Mouse (Mus musculus) heart, embryonic 16.5 days (tissue): Measurements from ENCODE around the gene Gm20441. TPM values are rescaled to one million over a fixed set of nuclear protein-coding genes. Genes with fewer than 3 reads are reported as not detected.

Source experiments
- ATAC-seq: fragments of 200-750 bp; cut with Nextera tagmentation; replicated peaks from 2 replicates; pipeline ENCODE4 v1.8.0; 2017; ENCODE audit warnings: moderate number of reproducible peaks; ENCODE audit not compliant: insufficient read depth, low FRiP score; ENCODE audit errors: extremely low read depth
- H3K27ac ChIP-seq: fragments of 300-500 bp; sonication (generic); 2 replicates; pipeline ENCODE4 v1.5.1; 2014; ENCODE audit warnings: mild to moderate bottlenecking, low read length, control low read depth, moderate library complexity
- H3K27me3 ChIP-seq: fragments of 300-500 bp; sonication (generic); 2 replicates; pipeline ENCODE4 v1.6.1; 2014; ENCODE audit warnings: low read length, mixed read lengths; ENCODE audit not compliant: control insufficient read depth, insufficient read depth
- H3K36me3 ChIP-seq: fragments of 300-500 bp; sonication (generic); 2 replicates; pipeline ENCODE4 v1.6.1; 2014; ENCODE audit not compliant: control insufficient read depth, insufficient read depth
- H3K4me1 ChIP-seq: fragments of 300-500 bp; sonication (generic); 2 replicates; pipeline ENCODE4 v1.6.1; 2014; ENCODE audit warnings: low read length, mixed read lengths; ENCODE audit not compliant: control insufficient read depth, insufficient read depth
- H3K4me2 ChIP-seq: fragments of 300-500 bp; sonication (generic); 2 replicates; pipeline ENCODE4 v1.6.1; 2014; ENCODE audit warnings: low read depth, mild to moderate bottlenecking, control low read depth, low read length
- H3K4me3 ChIP-seq: fragments of 300-500 bp; sonication (generic); 2 replicates; pipeline ENCODE4 v1.5.1; 2014; ENCODE audit warnings: mild to moderate bottlenecking, control low read depth, low read length
- H3K9ac ChIP-seq: fragments of 300-500 bp; sonication (generic); 2 replicates; pipeline ENCODE4 v1.6.1; 2014; ENCODE audit warnings: low read length, control low read depth
- H3K9me3 ChIP-seq: fragments of 300-500 bp; sonication (generic); replicated peaks from 2 replicates; pipeline ENCODE4 v1.6.1; 2016; ENCODE audit warnings: low read length; ENCODE audit not compliant: control insufficient read depth
- WGBS: fragments of 180-500 bp; shearing (Covaris S2); extraction: QIAGEN DNeasy Blood & Tissue Kit; methylation state at CpG from one replicate; pipeline ENCODE4 v1.1.7; 2014; 5-methylcytosine and 5-hydroxymethylcytosine counted together
- polyA plus RNA-seq: library from polyadenylated mRNA; unstranded; fragments of >200 nt; fragmentation: Nextera tagmentation; extraction: Ambion mirVana; gene quantifications from 2 replicates; pipeline ENCODE4 v1.2.1, GENCODE M21; 2015

The Gm20441 gene
- polyA plus RNA-seq, 1 experiment from 2014 or later: not detected

DNA sequence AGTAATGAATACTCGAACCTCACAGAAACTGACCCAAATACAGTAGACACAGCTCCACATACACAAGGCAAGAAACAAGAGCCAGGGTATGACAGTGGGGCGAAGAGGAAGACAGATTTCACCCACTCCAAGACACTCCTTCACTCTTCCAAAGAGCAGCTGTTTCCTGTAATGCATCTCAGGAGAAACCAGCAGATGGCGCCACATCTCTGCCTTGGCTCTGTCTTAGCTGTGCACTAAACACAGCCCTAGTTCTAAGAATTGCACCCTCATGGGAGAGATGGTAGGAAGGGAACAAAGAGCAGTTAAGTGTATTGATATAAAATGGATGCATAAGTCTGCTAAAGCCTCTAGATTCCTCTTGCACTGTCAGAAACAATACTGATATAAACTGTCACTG, 36.7 kb downstream of the Gm20441 start:
- Histone ChIP-seq H3K27me3 (no peaks in the 10 kb centered on the region), H3K4me3 (no peak overlapping the region), H3K4me2 (no peak overlapping the region), H3K36me3 (peaks cover 50% of the 10 kb centered on the region), H3K27ac (no peak overlapping the region), H3K9ac (no peak overlapping the region), H3K4me1 (no peaks in the 10 kb centered on the region), H3K9me3 (no peaks in the 10 kb centered on the region)
- 52% methylated on average over 3 of the region's 3 CpGs for WGBS
- peak; percentile 72 for ATAC-seq

DNA sequence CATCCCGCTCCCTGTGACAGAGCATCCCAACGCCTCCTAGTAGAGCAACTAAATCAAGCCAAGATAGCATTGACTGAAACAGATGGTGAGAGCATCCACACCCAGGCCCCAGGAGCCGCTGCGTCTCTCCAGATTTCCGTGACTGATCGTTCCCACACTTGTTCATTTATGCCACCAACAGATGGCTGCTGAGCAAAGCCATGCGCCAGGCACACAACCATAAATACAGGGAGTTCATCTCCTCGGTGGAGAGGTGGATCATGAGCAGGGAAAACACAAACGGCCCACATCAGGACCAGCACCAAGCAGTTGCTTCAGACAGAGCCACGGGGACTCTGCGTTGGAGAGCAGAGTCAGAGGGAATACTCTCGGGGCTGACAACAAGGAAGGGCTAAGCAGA, 37.4 kb downstream of the Gm20441 start:
- WGBS: 91% methylated on average over 12 of the region's 12 CpGs
- H3K9ac ChIP-seq: no peak overlapping the region
- H3K4me3 ChIP-seq: no peak overlapping the region
- H3K4me2 ChIP-seq: no peak overlapping the region
- H3K4me1 ChIP-seq: no peaks in the 10 kb centered on the region
- H3K27ac ChIP-seq: no peak overlapping the region
- ATAC-seq: no peak
- H3K27me3 ChIP-seq: no peaks in the 10 kb centered on the region
- peaks cover 55% of the 10 kb centered on the region for H3K36me3 ChIP-seq
- H3K9me3 ChIP-seq: no peaks in the 10 kb centered on the region

DNA sequence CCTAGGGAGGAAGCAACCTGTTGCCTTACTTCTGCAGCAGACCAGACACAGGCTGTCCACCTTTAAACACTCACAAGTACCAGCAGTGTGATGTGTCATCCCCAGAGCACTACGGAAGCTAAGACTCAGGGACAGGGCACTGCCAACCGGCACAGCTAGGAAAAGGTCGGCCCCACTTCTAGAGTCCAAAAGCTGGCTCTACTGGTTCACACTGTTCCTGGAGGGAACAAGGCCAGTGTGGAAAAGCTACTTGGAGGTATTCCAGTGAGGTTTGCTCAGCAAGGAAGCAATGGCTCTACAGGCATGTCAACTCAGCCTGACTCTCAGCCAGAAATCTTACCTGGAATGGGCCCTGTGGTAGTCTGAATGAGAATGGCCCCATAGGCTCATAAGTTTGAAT, 39.9 kb downstream of the Gm20441 start:
- Histone ChIP-seq H3K36me3 (peaks cover 48% of the 10 kb centered on the region), H3K27me3 (no peaks in the 10 kb centered on the region), H3K27ac (no peak overlapping the region), H3K9me3 (no peaks in the 10 kb centered on the region), H3K4me3 (no peak overlapping the region), H3K9ac (no peak overlapping the region), H3K4me2 (no peak overlapping the region), H3K4me1 (no peaks in the 10 kb centered on the region)
- ATAC-seq: no peak
- 90% methylated on average over 3 of the region's 3 CpGs for WGBS

DNA sequence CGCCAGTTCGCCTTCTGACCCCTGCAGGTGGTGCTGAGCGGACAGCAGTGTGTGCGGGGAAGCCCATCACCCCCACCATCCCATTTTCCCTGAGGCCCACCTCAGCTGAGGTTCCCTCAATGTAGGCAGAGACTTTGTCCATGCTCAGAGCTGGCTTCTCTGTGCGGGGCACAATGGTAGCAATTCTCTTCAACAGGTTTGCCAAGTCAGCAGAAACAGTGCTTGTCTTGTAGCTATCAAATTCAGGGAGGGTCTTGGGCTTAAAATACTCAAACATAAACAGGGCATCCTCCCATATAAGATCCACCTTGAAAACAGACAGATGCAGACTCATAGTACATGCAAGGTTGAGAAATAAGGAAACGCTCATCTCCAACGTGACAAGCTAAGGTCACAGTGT, 55.3 kb downstream of the Gm20441 start:
- no peaks in the 10 kb centered on the region for H3K9me3 ChIP-seq
- H3K9ac ChIP-seq: no peak overlapping the region
- H3K36me3 ChIP-seq: peaks cover 55% of the 10 kb centered on the region
- no peak overlapping the region for H3K4me3 ChIP-seq
- H3K4me2 ChIP-seq: no peak overlapping the region
- H3K27me3 ChIP-seq: no peaks in the 10 kb centered on the region
- H3K4me1 ChIP-seq: no peaks in the 10 kb centered on the region
- ATAC-seq: no peak
- H3K27ac ChIP-seq: no peak overlapping the region
- 89% methylated on average over 7 of the region's 7 CpGs for WGBS

Other genes with a start within 250 kb of the Gm20441 start
- gene Lrrc75b, start 220.6 kb downstream of the Gm20441 start, polyA plus RNA-seq: 1.5 and 2.7 TPM in 2 replicates
- 0.89 and 2.4 TPM in 2 replicates for gene Ggt1, start 219.3 kb downstream of the Gm20441 start, polyA plus RNA-seq
- 9.7 and 11.3 TPM in 2 replicates for gene Ggt5, start 191.6 kb downstream of the Gm20441 start, polyA plus RNA-seq
- gene Susd2, start 136.9 kb downstream of the Gm20441 start, polyA plus RNA-seq: 12.4 and 13.3 TPM in 2 replicates
- 23.7 and 27.5 TPM in 2 replicates for gene Cabin1, start 16.6 kb downstream of the Gm20441 start, polyA plus RNA-seq
- gene Ddt, start 7.5 kb downstream of the Gm20441 start, polyA plus RNA-seq: 40.8 and 42.8 TPM in 2 replicates
- 5.6 and 6.2 TPM in 2 replicates for gene Gstt3, start 460 bp upstream of the Gm20441 start, polyA plus RNA-seq
- gene Gstt1, start 17.6 kb upstream of the Gm20441 start, polyA plus RNA-seq: 9.0 and 10.2 TPM in 2 replicates
- gene Gstt4, start 41.6 kb upstream of the Gm20441 start, polyA plus RNA-seq: not detected in 2 replicates
- gene Gstt2, start 56.5 kb upstream of the Gm20441 start, polyA plus RNA-seq: 15.5 and 16.2 TPM in 2 replicates
- 1,867 and 2,124 TPM in 2 replicates for gene Mif, start 79.3 kb upstream of the Gm20441 start, polyA plus RNA-seq
- 1.2 and 1.6 TPM in 2 replicates for gene Derl3, start 112.5 kb upstream of the Gm20441 start, polyA plus RNA-seq
- gene Smarcb1, start 140.7 kb upstream of the Gm20441 start, polyA plus RNA-seq: 112 and 114 TPM in 2 replicates
- gene Chchd10, start 152.2 kb upstream of the Gm20441 start, polyA plus RNA-seq: 655 and 710 TPM in 2 replicates
- gene Mmp11, start 155.5 kb upstream of the Gm20441 start, polyA plus RNA-seq: 26.4 and 30.3 TPM in 2 replicates
- 0.42 and 0.44 TPM in 2 replicates for gene Gm867, start 159.7 kb upstream of the Gm20441 start, polyA plus RNA-seq
- gene Vpreb3, start 162.1 kb upstream of the Gm20441 start, polyA plus RNA-seq: 0.56 and 0.72 TPM in 2 replicates
- gene Gm5134, start 173.6 kb upstream of the Gm20441 start, polyA plus RNA-seq: 0.05 and 0.28 TPM in 2 replicates